Mouse (Mus musculus) kidney, postnatal 14 days (tissue): Measurements from ENCODE around the gene Ginm1.
"Not testable (repeated sequence)": the region's sequence is repeated elsewhere in the genome, so short reads cannot be mapped to it uniquely, and the experiment has no call there.

Source experiments
- DNase-seq: peaks from one replicate; pipeline ENCODE4 v3.0.0; 2022; ENCODE audit warnings: mixed read lengths

Gene Ginm1

DNA sequence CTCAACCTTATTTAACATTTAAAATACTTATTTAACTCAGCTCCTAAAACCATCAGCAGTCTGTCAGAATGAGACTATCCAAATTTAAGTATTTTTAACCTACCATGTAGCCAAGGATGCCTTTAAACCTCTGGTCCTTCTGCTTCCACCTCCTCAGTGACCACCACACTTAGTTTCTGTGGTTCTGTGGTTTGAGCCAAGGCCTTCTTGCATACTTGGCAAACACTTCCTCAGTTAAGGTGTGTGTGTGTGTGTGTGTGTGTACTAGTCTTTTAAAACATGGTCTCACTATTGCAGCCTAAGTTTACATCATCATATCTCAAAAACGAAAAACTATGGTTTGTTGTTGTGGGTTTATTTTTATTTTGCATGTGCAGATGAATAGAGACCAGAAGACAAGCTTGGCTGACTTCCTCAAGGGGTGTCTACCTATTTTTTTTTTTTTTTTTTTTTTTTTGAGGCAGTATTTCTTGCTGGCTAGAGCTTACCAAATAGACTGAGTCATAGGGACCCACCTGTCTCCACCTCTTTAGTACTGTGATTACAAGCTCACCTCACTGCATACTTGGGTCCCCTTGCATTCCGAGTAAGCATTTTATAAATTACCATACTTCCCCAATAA lies 10.0 kb upstream of the Ginm1 start:
- no peak for DNase-seq

DNA sequence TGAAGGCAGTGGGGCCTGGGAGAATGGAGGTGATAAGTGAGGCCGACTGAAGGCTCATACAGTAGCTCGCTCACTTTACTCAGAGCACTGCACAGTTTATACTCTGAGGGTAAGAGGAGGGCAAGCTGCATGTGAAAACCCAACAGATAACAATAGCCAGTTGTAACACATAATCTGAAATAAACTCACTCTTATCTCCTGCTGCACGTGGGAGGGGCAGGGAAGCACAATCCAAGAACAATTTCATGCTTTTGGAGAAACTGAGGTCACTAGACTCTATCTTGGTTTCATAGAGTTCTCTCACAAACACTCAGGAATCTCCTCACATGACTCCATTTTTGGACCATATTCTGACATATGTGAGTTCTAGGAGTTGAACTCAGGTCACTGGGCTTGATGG lies 8.6 kb upstream of the Ginm1 start:
- no peak for DNase-seq

DNA sequence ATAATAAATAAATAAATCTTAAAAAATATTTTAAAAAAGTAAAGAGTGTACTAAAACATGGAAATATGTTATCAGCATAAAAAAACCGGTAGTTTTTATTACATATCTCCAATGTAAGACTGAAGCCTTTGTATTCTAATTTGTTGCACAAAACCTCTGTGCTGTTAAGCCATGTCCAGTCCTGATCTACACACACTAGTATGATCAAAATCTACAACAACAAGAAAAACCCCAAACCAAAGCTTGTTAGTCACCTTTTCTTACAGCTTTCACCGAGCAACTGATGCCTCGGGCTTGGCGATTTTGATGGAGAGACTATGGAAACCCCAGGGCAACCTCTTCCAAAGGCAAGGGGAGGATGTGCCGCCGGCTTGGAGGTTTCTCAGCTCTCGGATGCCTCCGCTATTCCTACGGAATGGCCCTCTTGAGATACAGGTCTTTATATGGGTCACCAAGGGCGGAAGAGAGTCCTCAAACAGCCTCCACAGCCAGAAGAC lies 322 bp downstream of the Ginm1 start:
- no peak for DNase-seq

DNA sequence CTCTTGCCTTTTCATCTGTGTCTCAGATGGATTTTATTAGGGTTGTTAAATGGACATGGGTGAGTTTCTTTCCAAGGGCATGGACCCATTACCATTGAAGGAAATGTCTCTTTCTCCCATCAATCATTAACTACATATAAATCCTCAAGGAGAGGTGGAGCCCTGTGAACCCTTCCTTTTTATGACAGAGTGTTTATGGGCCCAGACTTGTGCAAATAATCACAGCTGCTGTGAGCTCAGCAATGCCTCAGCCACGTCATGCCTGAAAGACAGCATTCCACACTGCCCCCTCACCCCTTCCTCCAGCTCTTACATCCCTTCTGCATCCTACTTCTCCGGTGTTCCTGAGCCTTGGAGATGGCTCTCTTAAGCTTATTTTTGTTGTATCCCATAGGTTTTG lies 5.3 kb downstream of the Ginm1 start:
- no peak for DNase-seq

DNA sequence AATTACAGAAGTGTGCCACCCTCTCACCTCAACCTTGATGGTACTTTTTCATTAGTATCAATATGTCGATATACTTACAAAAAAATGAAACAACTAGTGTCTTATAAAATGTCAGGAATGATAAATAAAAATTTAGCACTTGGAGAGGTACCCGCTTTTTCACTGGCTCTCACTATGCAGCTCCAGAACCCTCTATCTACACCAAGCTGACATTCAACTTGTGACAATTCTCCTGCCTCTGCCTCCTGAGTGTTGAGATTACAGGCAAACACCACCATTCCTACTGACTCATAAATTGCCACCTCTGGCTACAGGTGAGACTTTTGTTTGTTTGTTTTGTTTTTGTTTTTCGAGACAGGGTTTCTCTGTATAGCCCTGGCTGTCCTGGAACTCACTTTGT lies 11.4 kb downstream of the Ginm1 start:
- DNase-seq: no peak

DNA sequence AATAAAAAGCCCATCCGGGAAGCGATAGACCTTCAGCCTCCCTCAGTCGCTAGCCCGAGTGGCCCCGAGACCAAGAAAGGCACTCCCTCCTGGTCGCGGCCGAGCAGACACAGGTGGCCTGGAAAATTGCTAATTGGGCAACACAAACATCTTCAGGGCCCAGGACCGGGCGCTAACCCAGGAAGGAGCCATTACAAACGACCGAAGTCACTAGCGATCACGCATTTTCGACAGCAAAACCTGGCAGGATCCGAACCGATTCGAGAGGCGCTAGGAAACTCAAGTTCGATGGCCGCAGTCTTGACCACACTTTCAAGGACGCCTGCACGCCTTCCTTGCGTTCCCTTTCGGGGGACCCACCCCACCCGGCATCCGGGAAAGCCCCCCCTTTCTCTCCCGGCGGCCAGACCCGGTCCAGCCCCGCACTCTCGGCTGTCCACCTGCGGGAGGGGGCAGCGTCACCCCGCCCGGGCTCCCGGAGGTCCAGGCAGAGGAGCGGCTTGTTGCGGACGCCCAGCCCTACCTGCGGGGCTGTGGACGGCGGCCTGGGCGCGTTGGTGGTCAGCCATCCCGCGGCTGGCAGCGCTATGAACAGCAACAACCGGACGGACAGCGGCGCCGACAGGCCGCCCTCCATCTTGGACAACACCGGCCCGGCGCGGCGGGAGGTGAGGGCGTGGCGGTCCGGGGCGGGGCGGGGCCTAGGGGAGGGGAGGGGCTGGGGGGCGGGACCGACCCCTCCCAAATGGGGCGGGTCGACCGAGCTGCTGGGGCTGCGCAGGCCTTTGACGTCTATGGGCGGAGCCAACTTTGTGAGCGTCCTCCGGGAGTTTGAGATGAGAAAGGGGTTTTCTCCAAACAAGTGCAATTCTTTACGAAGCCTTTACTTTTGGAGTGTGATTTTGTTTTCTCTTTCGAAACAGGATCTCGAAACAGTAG lies 12.1 kb downstream of the Ginm1 start:
- DNase-seq: peak; percentile 94

DNA sequence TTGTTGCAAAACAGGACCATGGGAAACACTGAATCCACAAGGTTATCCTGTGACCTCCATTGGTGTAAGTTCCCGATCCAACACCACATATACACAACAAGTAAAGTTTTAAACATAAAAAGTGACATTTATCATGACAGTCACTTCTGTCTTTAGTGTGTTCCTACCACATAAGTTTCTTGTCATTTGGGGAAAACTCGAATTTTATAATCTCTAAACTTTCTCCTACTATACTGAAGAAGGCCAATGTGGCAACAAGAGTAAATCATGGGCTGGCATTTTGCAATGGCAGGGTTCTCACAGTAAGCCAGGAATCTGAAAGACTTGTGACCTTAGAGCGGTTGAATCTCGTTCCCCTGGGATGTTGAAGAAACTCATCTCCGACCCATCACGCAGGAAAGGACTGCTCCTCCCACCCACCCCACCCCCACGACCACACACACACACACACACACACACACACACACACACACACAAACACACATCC lies 12.8 kb downstream of the Ginm1 start:
- no peak for DNase-seq

DNA sequence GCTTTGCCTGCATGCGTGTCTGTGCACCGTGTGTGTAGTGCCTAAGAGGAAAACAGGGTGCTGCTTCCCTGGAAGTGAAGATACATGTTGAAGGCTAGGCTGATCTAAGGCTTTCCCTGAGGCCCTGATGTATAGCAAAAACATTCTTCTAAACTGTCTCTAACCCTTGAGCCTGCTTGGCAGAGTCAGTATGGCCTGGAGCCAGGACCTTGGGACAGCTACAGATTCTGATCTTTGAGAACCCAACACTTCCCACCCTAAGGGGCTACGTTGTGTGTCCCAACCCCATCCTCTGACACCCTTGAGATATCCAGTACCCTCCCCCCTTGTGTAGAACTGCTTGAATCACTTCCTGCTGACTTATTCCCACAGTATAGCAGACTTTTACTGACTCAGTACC lies 14.3 kb downstream of the Ginm1 start:
- no peak for DNase-seq

DNA sequence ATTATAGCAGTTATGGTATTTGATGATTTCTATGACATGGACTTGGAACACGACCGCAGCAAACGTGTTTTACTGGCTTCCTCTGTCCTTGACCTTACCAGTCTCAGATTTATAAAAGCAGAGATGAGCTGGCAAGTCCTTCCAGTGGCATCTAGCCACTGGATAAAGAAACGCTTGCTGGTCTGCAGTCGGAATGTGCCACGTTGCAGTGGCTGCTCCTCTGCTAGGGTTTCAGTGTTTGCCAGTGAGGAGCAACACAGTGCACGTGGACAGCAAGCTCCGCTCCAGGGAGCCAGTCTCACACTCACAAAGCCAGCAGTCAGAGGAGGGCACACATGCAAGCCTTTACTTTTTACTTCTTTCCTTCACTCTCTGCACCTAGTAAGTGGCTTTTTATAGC lies 17.2 kb downstream of the Ginm1 start:
- no peak for DNase-seq

DNA sequence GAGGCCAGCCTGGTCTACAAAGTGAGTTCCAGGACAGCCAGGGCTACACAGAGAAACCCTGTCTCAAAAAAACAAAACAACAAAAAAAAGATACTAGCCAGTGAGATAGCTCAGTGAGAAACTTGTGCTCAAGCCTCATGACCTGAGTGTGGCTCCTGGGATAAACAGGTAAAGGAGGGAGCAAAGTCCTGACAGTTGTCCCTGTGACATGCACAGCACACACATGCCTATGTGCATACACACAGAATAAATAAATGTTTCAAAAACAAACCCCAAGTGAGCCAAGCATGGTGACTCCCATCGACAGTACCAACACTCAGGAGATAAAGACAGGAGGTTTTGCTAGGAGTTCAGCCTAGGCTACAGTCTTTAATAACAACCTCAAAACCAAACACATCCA lies 19.9 kb downstream of the Ginm1 start:
- no peak for DNase-seq

DNA sequence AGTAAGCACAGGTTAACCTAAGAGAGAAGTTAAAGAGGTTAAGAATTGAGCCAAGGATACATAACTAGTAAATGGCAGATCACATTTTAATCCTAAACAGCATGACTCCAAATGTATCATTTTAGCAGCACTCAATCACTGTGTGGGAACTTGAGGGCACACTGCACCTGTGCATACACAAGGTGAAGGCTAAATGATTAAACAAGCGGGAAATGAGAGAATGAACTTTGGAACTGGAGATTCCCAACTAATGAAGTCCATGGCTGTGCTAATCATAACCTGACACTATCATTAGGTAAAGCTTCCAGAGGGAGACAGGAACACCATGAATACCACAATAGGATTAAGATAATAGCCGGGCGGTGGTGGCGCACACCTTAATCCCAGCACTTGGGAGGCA lies 20.3 kb downstream of the Ginm1 start:
- no peak for DNase-seq

DNA sequence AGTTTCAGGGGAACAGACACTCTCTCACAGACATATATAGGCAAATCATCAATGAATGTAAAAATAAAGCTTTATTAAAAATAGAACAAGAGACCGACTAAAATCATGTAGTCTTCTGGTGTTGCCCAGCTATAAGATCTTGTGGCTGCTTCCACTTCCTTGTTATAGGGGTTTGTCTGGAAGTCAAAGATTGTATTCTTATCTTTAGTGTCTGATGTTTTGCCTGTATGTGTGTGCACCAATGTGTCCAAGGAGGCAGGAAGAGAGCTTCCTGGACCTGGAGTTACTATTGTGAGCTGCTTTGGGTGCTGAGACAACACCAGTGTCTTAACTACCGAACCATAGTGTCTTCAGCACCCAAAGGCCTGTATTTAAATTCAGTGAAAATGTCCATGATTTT lies 35.1 kb downstream of the Ginm1 start:
- no peak for DNase-seq

DNA sequence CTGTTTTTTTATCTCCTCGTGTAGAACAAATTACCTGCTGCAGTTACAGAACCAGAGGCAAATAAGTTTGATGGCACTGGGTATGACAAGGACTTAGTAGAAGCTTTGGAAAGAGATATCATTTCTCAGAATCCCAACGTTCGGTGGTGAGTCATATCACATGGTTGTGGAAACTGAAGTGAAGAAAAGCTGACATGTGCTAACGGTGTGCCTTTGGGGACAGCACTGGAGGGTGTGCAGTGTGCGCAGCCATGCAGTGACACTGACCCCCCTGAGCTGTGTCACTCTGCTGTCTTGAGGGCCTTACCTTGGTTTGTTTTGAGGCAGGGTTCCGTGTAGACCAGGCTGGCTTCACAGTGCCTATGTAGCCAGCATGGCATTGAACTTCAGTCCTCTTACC lies 43.9 kb downstream of the Ginm1 start:
- no peak for DNase-seq

DNA sequence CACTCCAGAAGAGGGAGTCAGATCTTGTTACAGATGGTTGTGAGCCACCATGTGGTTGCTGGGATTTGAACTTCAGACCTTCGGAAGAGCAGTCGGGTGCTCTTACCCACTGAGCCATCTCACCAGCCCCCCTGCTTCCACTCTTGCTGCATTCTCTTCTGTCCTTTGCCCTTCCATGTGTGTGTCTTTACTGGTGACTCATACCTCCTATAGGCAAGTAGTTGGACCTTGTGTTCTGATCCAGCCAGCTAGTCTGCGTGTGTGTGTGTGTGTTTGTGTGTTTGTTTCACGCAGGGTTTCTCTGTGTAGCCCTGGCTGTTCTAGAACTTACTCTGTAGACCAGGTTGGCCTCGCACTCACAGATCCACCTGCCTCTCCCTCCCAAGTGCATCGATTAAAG lies 47.1 kb downstream of the Ginm1 start:
- DNase-seq: not testable (repeated sequence)

DNA sequence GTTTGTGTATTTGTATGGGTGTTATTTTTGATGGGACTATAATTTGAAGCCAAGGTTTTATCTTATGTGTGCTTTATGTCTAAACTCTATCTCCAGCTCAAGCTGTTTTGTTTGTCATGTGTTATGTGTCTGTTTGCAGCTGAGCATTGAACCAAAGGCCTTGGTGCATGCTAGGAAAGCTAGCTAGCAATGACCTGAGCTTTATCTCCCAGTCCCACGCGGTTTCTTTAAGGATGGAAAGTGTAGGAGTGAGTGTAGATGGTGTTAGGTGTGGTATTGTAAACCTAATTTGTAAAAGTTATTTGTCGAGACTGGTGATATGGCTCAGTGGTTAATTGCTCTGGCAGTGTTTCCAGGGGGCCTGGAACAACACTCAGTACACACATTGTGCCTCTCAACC lies 54.7 kb downstream of the Ginm1 start:
- no peak for DNase-seq

DNA sequence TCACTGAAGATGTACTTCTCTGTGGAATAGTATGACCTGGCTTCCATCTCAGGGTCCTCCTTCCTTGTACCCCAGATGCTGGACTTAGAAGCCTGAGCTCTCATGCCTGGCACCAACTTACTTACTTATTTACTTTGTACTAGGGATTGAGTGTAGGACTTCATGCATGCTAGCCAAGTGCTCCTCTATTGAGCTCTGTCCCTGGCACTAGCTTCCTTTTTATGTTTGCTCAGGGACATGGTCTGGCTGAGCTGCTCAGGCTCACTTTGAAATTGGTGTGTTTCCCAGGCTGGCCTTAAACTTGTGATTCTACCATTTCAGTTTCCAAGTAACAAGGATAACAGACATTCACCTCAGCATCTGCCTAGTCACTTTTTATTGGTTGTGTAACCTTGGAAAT lies 55.5 kb downstream of the Ginm1 start:
- DNase-seq: no peak

DNA sequence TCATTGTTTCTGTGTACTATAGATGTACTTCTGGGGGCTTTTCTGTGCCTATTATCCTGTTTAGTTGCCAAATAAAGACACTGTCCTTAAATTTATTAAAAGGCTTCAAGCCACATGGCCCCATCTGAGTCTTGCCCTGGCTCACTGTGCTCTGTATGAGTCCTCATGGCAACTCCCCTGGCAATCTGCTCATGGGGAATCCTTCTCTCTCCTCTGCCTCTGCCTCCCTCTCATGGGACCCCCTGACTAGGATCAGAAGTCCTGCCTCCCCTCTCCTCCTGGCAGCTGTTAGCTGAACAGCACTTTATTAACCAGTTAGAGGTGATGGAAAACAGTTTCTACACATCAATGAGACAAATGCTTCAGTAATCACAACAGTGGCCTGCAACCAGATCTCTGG lies 61.0 kb downstream of the Ginm1 start:
- no peak for DNase-seq

DNA sequence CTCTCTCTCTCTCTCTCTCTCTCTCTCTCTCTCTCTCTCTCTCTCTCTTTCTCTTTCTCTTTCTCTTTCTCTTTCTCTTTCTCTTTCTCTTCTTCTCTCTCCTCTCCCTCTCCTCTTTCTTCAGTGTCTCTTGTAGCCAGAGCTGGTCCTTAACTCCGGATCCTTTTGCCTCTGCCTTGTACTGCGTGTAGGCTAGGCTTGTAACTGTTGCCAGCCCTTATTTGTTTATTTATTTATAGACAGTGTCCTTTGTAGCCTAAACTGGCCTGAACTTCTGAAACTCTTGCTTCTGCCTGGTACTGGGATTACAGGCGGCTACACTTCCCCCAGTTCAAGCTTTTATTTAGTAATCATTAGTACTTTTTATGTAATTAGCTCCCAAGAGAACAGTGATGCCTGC lies 65.6 kb downstream of the Ginm1 start:
- DNase-seq: no peak

DNA sequence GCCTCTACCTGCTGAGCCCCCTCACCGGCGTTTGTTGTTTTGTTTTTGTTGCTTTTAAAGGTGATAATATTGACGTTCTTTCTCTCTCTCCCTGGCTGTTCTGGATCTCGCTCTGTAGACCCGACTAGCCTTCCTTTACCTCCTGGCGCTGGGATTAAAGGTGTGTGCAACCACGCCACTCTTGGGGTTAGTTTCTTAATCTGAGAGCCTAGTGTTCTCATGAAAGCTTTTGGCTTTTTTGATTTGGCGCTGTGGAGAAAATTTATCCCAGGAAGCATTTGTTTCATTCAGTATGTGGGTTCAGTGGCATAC lies 66.2 kb downstream of the Ginm1 start:
- DNase-seq: no peak

DNA sequence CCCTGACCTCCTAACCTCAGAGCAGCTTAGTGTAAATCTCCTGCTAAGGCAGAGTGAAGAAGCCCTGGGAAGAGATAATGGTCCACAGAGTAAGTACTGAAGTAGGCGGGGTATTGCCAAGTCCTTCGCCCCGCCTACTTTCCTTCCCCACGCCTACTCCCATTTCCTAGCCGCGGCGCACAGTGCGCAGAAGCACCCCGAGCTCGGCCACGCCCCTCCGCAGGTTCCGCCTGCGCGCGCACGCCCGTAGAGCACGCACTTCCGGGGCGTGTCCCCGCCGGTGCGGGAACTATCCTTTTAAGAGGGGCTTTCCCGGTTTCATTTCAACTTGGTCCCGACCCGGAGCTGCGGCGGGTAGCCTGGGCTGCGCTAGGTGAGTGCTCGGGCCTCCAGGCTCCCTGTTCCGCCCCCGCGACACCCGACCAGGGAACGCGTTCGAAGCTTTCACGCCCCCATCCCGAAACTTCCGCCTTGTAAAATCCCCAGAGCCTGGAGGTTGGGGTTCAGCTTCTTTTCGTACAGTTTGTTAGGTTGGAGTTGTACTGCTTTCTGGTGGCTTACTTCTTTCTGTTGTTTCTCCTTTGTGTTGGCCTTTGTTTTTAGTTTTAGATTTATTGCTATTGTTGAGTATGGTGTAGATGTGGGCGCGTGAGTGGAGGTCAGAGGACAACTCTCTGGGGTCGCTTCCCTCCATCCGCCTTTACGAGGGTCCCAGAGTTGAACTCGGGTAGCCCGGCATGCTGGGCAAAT lies 66.7 kb downstream of the Ginm1 start, which contains the start of gene Katna1:
Gene Katna1, plus strand, starts transcription at position 250 of the 750 bp plus-strand sequence.
- DNase-seq: peak; percentile 97
